Mouse (Mus musculus) hindbrain, embryonic 12.5 days (tissue): ENCODE measurements at regions not wholly inside any gene's neighbourhood (a gene's known extent, or its start where the extent isn't known, plus 50 kb on each side); places are given as distances from the start of the nearest gene placed in this dataset.

Source experiments
- ATAC-seq: fragments of 200-750 bp; cut with Nextera tagmentation; 2 replicates; pipeline ENCODE4 v1.8.0; 2017; ENCODE audit warnings: moderate TSS enrichment; ENCODE audit not compliant: low FRiP score
- H3K27ac ChIP-seq: fragments of 300-500 bp; sonication (generic); 2 replicates; pipeline ENCODE4 v1.5.1; 2016; ENCODE audit warnings: mild to moderate bottlenecking
- H3K27me3 ChIP-seq: fragments of 300-500 bp; sonication (generic); 2 replicates; pipeline ENCODE4 v1.6.1; 2016; ENCODE audit warnings: mild to moderate bottlenecking
- H3K36me3 ChIP-seq: fragments of 300-500 bp; sonication (generic); 2 replicates; pipeline ENCODE4 v1.6.1; 2016; ENCODE audit warnings: mild to moderate bottlenecking
- H3K4me1 ChIP-seq: fragments of 300-500 bp; sonication (generic); 2 replicates; pipeline ENCODE4 v1.6.1; 2016
- H3K4me2 ChIP-seq: fragments of 300-500 bp; sonication (generic); replicated peaks from 2 replicates; pipeline ENCODE4 v1.6.1; 2016; ENCODE audit warnings: mild to moderate bottlenecking
- H3K4me3 ChIP-seq: fragments of 300-500 bp; sonication (generic); 2 replicates; pipeline ENCODE4 v1.5.1; 2016; ENCODE audit warnings: mild to moderate bottlenecking
- H3K9ac ChIP-seq: fragments of 300-500 bp; sonication (generic); 2 replicates; pipeline ENCODE4 v1.6.1; 2016; ENCODE audit warnings: mild to moderate bottlenecking, moderate library complexity
- H3K9me3 ChIP-seq: fragments of 300-500 bp; sonication (generic); replicated peaks from 2 replicates; pipeline ENCODE4 v1.6.1; 2016; ENCODE audit warnings: mild to moderate bottlenecking
- WGBS: fragments of 180-500 bp; shearing (Covaris S2); methylation state at CpG from one replicate; pipeline ENCODE4 v1.1.7; 2016; 5-methylcytosine and 5-hydroxymethylcytosine counted together

DNA sequence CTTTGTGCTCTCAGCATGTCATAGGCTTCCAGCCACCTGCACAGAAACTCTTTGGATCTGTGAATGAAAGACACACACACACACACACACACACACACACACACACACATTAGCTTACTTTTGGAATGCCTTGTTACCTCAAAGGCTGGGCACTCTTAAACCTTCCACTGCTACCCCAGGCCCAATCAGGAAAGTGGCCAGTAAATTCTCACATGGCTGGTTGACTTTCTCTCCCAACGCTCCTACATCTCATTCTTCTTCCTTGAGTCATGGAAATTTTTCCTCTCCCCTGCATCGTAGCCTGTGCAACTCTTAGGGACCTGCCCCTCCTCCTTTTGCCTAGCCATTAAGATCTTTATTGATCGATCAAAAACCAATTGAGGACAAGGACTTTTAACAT is 465.3 kb upstream of the Cpeb2 start:
- Histone ChIP-seq H3K4me2 (no peak overlapping the region), H3K36me3 (no peaks in the 10 kb centered on the region), H3K9ac (no peak overlapping the region), H3K27me3 (no peaks in the 10 kb centered on the region), H3K9me3 (no peaks in the 10 kb centered on the region), H3K27ac (no peak overlapping the region), H3K4me1 (no peaks in the 10 kb centered on the region), H3K4me3 (no peak overlapping the region)
- ATAC-seq, result no peak
- 77% methylated on average over 3 of the region's 3 CpGs for WGBS

GRCm38 (mm10) chr5:42777120-42777910 is 455.7 kb upstream of the Cpeb2 start:
- Histone ChIP-seq H3K4me1 (no peaks in the 10 kb centered on the region), H3K9ac (no peak overlapping the region)
- 56% methylated on average over 8 of the region's 8 CpGs for WGBS

GRCm38 (mm10) chr5:42805958-42806357 is 427.0 kb upstream of the Cpeb2 start:
- no peak overlapping the region for H3K4me2 ChIP-seq
- no peak overlapping the region for H3K27ac ChIP-seq
- H3K27me3 ChIP-seq, result no peaks in the 10 kb centered on the region
- 94% methylated on average over 7 of the region's 7 CpGs for WGBS
- H3K36me3 ChIP-seq, result no peaks in the 10 kb centered on the region
- H3K9ac ChIP-seq, result no peak overlapping the region
- H3K9me3 ChIP-seq, result no peaks in the 10 kb centered on the region
- no peak overlapping the region for H3K4me3 ChIP-seq
- no peaks in the 10 kb centered on the region for H3K4me1 ChIP-seq
- no peak for ATAC-seq

More at GRCm38 (mm10) chr5:42777120-42777910, 455.7 kb upstream of the Cpeb2 start:
- H3K4me2 ChIP-seq, result no peak overlapping the region
- 0 out of 2 replicates have a peak, but pooled peaks have one; percentile 50 for ATAC-seq
- H3K27me3 ChIP-seq, result no peaks in the 10 kb centered on the region
- H3K27ac ChIP-seq, result no peak overlapping the region
- H3K9me3 ChIP-seq, result no peaks in the 10 kb centered on the region
- H3K36me3 ChIP-seq, result no peaks in the 10 kb centered on the region
- no peak overlapping the region for H3K4me3 ChIP-seq
